Mouse (Mus musculus): ENCODE measurements around the gene A630076J17Rik.

The A630076J17Rik gene

GRCm38 (mm10) chr3:107230527-107230926 lies at the start of gene A630076J17Rik:
A630076J17Rik (plus strand) TSS chr3:107230614.
- in situ Hi-C loops (cut with MseI, MboI) = loop anchor here (10.0 kb wide), 1 partner anchor 234 kb away; no protein-coding TSS in a partner anchor

GRCm38 (mm10) chr3:107180860-107181259 lies 49.6 kb upstream of the A630076J17Rik start:
- in situ Hi-C loops (cut with MseI, MboI) = loop anchor here in 1 of 2 experiments (10.0 kb wide), 1 partner anchor 86 kb away; no protein-coding TSS in a partner anchor

- in situ Hi-C loops (cut with MseI, MboI) = loop anchor here in 1 of 2 experiments (10.0 kb wide), 1 partner anchor 88 kb away; no protein-coding TSS in a partner anchor
Observed at GRCm38 (mm10) chr3:107182756-107183155, 47.7 kb upstream of the A630076J17Rik start, which contains the start of gene Kcna10. Kcna10 (plus strand) TSS chr3:107183056.

DNA sequence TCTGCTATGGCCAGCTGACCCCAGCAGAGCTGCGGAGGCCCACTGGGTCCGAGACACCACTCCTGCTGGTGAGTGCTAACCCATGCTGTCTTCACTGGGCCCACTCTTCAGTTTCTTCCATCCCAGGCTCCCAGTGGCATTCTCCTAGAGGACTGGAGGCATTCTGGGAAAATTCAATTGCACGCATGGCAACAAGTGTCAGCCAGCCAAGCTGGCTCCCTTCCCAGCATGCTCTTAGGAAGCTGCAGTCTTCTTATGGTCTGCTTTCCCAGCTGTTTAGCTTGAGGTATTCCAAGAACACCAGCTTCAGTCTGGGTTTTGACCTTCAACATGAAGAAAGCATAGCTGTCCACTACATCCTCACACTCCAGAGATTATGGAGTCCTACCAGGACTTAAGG lies 47.2 kb upstream of the A630076J17Rik start:
- in situ Hi-C loops (cut with MseI, MboI) = loop anchor here in 1 of 2 experiments (10.0 kb wide), 1 partner anchor 88 kb away; no protein-coding TSS in a partner anchor

DNA sequence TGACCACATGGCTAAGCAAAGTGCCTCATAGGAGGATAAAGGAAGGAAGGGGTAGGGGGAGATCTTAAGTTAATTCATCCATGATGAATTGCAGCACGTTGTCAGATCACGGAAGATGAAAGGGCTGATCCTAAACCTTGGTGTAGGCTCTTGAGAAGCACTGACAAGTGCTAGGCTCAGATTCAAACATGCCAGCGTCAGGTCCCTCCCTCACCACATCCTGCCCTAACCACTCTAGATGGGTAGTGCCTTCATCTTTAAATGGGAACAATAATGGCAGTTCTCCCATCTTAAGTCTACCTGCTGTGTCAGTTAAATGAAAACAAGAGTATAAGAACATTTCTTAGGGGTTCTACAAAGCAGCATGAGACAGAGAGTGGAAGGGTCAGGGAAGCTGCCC lies 44.8 kb upstream of the A630076J17Rik start:
- in situ Hi-C loops (cut with MseI, MboI) = loop anchor here in 1 of 2 experiments (10.0 kb wide), 1 partner anchor 91 kb away; no protein-coding TSS in a partner anchor

DNA sequence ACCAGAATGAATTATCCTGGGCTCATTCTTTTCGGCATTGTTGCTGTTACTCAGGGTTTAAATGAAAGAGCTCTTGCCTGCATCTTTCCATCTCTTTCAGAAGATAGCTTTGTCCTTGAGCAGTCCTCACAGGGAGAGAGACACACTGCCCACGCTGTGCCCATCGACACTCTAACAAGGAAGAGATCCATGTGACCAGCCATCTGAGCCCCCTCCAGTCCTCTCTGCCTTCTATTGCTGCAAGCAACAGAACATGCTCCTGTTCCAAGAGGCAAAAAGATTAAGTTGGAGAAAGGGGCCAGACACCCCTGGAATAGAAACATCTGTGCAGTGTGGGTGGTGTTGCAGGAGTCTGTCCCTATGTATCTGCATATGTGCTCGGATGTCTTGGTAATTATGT lies 43.4 kb upstream of the A630076J17Rik start:
- in situ Hi-C loops (cut with MseI, MboI) = loop anchor here in 1 of 2 experiments (10.0 kb wide), 1 partner anchor 92 kb away; no protein-coding TSS in a partner anchor

DNA sequence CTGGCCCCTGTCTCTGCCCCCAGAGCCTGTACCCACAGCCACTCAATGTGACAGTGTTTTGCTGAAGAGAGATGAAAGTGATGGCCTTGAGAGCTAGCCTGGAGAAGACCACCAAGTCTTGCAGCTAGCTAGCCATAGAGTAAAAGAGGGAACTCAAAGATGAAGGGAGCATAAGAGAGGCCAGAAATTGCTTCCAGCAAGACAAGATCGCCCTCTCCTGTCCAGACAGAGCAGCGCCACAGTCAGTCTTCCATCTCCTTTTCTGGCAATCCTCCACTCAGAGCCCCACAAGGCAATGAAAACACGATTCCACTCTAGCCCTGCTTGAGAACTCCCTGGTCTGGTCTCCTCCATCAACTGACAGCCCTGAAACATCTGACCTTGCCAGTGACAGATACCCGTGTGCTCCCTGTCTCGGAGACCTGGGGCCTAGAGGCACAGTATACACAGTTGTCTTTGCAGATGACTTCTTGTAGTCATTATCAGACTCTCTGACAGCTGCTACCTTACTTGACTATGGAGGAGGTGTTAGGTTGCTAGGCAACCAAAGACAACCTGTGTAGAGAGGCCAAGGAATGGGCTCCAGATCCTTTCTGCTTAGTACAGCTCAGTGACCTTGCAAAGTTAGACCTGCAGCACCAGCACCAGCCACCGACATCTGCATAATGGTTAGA lies 42.1 kb upstream of the A630076J17Rik start:
- in situ Hi-C loops (cut with MseI, MboI) = loop anchor here in 1 of 2 experiments (10.0 kb wide), 1 partner anchor 94 kb away; no protein-coding TSS in a partner anchor

- in situ Hi-C loops (cut with MseI, MboI) = no loop called here
Observed at GRCm38 (mm10) chr3:107201310-107202180, 28.9 kb upstream of the A630076J17Rik start.

DNA sequence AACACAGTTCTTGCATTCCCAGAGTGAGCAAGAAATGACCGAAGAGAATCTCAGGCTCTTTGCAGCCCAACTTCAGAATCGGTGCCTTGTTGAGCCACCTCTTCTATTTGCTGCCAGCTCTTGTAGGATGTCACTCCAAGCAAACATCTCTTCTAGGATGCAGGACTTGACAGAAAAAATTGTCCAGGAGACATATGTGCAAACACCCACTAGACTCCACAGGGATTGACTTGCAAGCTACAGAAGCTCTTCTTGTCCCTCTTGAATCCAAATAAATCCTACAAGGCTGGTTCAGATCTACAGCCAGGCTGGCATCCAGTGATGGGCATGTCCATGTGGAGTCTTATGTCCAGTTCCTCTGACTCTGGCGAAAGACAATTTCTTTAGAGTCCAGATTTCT lies 26.0 kb upstream of the A630076J17Rik start:
- in situ Hi-C loops (cut with MseI, MboI) = no loop called here

DNA sequence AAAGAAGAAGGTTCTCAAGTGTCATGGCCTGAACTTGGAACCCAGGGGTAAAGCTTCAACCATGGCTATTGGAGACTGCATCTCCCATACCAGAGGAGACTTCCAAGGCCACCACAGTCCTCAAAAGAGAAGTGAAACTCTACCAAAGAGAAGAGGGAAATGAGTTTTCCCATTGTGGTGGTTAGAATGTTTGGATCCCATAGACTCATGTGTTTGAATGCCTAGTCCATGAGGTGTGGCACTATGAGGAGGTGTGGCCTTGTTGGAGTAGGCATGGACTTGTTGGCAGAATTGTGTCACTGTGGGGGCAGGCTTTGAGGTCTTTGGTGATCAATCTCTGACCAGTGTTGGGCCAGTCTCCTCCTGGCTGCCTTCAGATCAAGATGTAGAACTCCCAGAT lies 25.2 kb upstream of the A630076J17Rik start:
- in situ Hi-C loops (cut with MseI, MboI) = no loop called here

DNA sequence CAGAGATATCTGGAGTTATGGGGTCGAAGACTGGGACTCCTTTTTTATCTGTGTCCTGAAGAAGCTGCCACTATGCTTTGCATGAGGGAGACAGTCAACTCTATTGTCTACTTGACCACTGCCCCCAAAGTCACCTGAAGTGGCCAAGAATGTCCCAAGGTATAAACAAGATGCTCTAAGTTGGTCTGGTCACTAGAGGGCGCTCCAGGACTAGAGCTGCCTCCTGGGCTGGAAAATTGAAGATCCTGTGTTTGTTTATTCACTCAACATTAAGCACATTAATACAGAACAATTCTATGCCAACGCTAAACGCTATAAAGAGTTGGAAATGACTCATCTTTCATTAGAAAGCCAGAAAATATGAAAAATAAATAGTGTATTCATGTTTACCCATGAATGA lies 24.4 kb upstream of the A630076J17Rik start:
- in situ Hi-C loops (cut with MseI, MboI) = no loop called here

DNA sequence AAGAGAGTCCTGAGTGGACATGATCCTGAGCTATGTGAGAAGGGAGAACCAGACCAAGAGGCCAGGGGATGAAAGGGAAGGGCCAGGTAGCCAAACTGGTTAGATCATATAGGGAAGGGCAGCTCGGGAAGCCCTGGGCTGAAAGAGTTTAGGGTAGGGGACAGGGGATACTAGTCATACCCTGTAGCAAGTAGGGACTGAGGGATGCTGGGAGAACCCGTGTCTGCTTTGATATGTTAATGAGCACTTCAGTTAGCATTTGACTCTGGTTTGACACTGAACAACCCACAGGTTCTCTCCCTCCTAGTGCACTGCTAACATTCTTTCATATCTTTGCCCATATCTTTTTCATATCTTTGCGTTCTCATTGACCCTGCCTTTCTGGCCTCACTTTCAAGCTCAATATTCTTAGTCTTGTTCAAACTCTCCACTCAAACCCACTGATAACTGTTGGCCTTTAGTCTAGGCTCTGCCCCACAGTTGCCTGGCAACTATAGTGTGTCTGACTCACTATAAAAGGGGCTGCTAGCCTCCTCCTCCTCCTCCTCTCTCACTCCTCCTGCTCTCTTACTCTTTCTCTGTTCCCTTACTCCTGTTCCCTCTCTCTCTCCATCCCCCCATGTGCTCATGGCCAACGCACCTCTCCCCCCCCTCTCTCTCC lies 23.8 kb upstream of the A630076J17Rik start:
- in situ Hi-C loops (cut with MseI, MboI) = no loop called here

GRCm38 (mm10) chr3:107207625-107208253 lies 22.7 kb upstream of the A630076J17Rik start:
- in situ Hi-C loops (cut with MseI, MboI) = no loop called here

DNA sequence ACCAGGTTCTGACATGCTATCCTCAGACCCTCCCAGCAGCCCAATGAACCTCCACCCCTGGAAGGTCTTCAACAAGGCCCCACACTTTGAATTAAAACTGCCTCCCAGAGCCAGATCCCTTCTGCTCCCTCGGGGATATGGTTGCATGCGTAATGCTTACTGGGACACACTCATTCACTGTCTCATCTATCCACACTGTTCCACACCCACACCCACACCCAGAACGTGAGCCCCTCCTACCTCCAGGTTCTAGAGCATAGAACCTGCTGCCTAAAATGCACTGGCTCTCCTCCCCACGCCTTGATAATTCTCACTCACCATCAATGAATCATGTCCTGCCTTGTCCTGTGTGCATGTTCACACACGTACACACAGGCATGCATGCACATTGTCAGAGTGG lies 15.8 kb upstream of the A630076J17Rik start:
- in situ Hi-C loops (cut with MseI, MboI) = no loop called here

DNA sequence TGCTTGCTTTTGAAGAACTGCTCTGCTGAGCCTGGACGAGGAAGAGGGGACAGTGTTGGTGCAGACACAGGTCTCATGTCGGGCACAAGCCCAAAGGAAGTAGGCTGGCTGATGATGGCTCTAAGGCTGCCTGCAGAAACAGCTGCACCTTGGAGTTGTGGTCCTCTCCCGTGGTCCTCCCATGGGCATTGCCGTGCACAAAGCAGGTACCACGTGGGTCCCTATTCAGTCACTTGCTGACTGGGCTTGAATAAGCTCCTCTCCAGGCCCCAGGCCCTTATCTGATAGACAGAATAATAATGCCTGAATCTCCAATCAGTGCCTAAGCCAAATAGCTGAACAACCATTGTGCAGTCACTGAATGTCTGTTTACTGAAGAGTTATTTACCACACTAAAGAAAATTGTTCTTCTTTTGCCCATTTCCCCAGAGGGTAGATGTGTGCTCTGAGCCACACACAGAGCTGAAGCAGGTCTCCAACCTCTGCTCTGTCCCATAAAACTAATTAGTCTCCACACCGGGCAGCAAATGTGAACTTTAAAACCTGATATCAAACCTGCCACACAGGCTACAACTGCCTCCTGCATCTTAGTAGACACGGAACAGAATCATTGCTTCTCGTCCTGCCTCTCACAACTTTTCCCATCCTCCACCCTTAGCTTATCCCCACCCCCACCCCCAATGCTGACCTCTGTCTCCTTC lies 13.9 kb upstream of the A630076J17Rik start:
- in situ Hi-C loops (cut with MseI, MboI) = no loop called here

GRCm38 (mm10) chr3:107217101-107217480 lies 13.3 kb upstream of the A630076J17Rik start:
- in situ Hi-C loops (cut with MseI, MboI) = no loop called here

DNA sequence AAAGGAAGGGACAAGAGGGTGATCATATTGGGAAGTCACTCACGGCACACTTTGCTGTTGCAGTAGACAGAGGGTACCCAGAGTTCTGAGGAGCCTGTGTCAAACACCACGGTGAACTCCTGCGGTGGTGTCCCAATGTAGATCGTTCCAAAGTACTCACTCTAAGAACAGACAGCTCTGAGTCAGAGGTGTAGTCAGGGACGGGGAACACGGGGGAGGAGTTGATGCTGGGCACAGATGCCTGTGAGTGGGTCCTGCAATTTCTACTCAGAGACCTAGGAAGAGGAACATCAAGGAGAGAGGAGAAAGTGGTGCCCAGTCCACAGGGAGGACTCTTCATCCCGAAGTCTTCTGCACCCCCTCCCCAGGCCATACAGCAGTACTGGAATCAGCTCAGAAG lies 11.8 kb upstream of the A630076J17Rik start:
- in situ Hi-C loops (cut with MseI, MboI) = no loop called here

GRCm38 (mm10) chr3:107221608-107222007 lies 8.8 kb upstream of the A630076J17Rik start, which contains the start of gene Cym:
Cym (minus strand) TSS chr3:107221732.
- in situ Hi-C loops (cut with MseI, MboI) = no loop called here

GRCm38 (mm10) chr3:107223230-107223629 lies 7.2 kb upstream of the A630076J17Rik start:
- in situ Hi-C loops (cut with MseI, MboI) = no loop called here

- in situ Hi-C loops (cut with MseI, MboI) = no loop called here
Observed at GRCm38 (mm10) chr3:107225820-107226219, 4.6 kb upstream of the A630076J17Rik start.
